Mouse (Mus musculus): Measurements from ENCODE around the gene Clcn3. TPM values are rescaled to one million over a fixed set of nuclear protein-coding genes. Genes with fewer than 3 reads are reported as not detected.
A peak's percentile ranks its signal among the peaks of the same experiment; 100 is the strongest.

Clcn3 gene
- polyA plus RNA-seq, 1 experiment from 2014 or later: 22.1 TPM

DNA sequence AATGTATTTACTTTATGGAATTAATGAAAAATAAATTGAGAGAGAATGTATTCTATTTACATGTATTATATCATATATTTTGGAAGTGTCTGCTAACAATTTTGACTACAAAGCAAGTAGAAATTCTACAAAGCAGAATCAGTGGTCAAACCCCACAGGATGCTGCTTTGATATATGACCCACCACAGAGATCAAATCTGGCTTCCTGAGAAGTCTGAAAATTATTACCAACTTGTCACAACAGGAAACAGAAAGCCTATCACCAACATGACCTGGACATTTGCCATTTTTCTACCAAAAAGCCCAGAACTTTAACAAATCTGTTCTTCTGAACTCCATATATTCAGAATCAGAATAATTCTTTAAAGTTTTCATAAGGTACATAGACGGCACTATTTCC, 1.7 kb downstream of the Clcn3 start:
- H3K27me3 ChIP-seq (ENCODE audit: control insufficient read depth, insufficient read depth, low read length): no peaks in the 10 kb centered on the region

DNA sequence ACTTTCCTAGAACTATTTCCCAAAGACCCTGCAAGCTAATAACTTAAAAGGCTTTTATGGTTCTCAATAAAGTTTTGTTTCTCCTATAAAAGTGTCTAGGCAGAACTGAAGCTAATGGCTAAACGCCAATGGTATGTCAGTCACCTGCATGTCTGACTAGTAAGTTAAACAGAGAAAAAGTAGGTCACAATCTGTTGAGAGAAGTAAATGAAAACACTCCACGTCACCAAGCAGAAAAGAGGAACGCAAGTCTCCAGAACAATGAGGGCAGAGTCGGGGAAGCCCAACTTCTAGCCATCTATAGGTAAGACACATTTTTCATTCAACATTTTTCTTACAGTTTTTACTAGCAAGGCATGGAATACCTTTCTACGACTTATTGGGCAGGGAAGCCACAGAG, 4.6 kb downstream of the Clcn3 start:
- H3K4me2 ChIP-seq (ENCODE audit: low read length): no peak overlapping the region
- H3K4me1 ChIP-seq (ENCODE audit: control insufficient read depth in 2 of 2, insufficient read depth in 2 of 2, low read length in 2 of 2): peaks cover 0 to 10% of the 10 kb centered on the region in 2 experiments; a peak in 2 of 4 replicates
- H3K36me3 ChIP-seq (ENCODE audit: control insufficient read depth, insufficient read depth, low read length): no peaks in the 10 kb centered on the region
- H3K9ac ChIP-seq (ENCODE audit: low read length): no peak overlapping the region
- H3K27me3 ChIP-seq (ENCODE audit: control insufficient read depth, insufficient read depth, low read length): no peaks in the 10 kb centered on the region
- no peak overlapping the region for H3K4me3 ChIP-seq (ENCODE audit: control insufficient read depth in 1 of 2, insufficient read depth in 1 of 2, low read depth in 1 of 2, low read length in 2 of 2)
- ATAC-seq (ENCODE audit: insufficient number of reproducible peaks, insufficient read depth, low FRiP score, low read depth): no peak
- no peaks in the 10 kb centered on the region for H3K9me3 ChIP-seq (ENCODE audit: control insufficient read depth, low read length)
- H3K27ac ChIP-seq (replicated peaks in 1 of 2; ENCODE audit: control insufficient read depth in 1 of 2, insufficient read depth in 1 of 2, low read depth in 2 of 2, low read length in 2 of 2): no peak overlapping the region
- 74% methylated on average over 5 of the region's 5 CpGs for WGBS

More for the DNA sequence above, 1.7 kb downstream of the Clcn3 start:
- Histone ChIP-seq H3K9ac (ENCODE audit: low read length) (peak overlapping the region; percentile 86), H3K4me3 (ENCODE audit: control insufficient read depth in 1 of 2, insufficient read depth in 1 of 2, low read depth in 1 of 2, low read length in 2 of 2) (peak overlapping the region in 1 of 2 experiments; percentile 92; a peak in 2 of 4 replicates), H3K36me3 (ENCODE audit: control insufficient read depth, insufficient read depth, low read length) (no peaks in the 10 kb centered on the region), H3K4me1 (ENCODE audit: control insufficient read depth in 2 of 2, insufficient read depth in 2 of 2, low read length in 2 of 2) (peaks cover 2 to 10% of the 10 kb centered on the region in 2 experiments; a peak in 3 of 4 replicates), H3K27ac (replicated peaks in 1 of 2; ENCODE audit: control insufficient read depth in 1 of 2, insufficient read depth in 1 of 2, low read depth in 2 of 2, low read length in 2 of 2) (no peak overlapping the region), H3K4me2 (ENCODE audit: low read length) (peak overlapping the region; percentile 69), H3K9me3 (ENCODE audit: control insufficient read depth, low read length) (no peaks in the 10 kb centered on the region)
- no peak for ATAC-seq (ENCODE audit: insufficient number of reproducible peaks, insufficient read depth, low FRiP score, low read depth)
- WGBS: 7% methylated on average over 1 of the region's 1 CpGs

GRCm38 (mm10) chr8:60976818-60977217, 6.3 kb downstream of the Clcn3 start:
- Histone ChIP-seq H3K4me3 (ENCODE audit: control insufficient read depth in 1 of 2, insufficient read depth in 1 of 2, low read depth in 1 of 2, low read length in 2 of 2) (no peak overlapping the region), H3K9ac (ENCODE audit: low read length) (no peak overlapping the region), H3K27ac (replicated peaks in 1 of 2; ENCODE audit: control insufficient read depth in 1 of 2, insufficient read depth in 1 of 2, low read depth in 2 of 2, low read length in 2 of 2) (no peak overlapping the region), H3K9me3 (ENCODE audit: control insufficient read depth, low read length) (no peaks in the 10 kb centered on the region), H3K4me1 (ENCODE audit: control insufficient read depth in 2 of 2, insufficient read depth in 2 of 2, low read length in 2 of 2) (peaks cover 0 to 14% of the 10 kb centered on the region in 2 experiments; a peak in 3 of 4 replicates), H3K36me3 (ENCODE audit: control insufficient read depth, insufficient read depth, low read length) (no peaks in the 10 kb centered on the region), H3K27me3 (ENCODE audit: control insufficient read depth, insufficient read depth, low read length) (no peaks in the 10 kb centered on the region), H3K4me2 (ENCODE audit: low read length) (no peak overlapping the region)
- WGBS: 85% methylated on average over 9 of the region's 9 CpGs
- ATAC-seq (ENCODE audit: insufficient number of reproducible peaks, insufficient read depth, low FRiP score, low read depth): no peak

DNA sequence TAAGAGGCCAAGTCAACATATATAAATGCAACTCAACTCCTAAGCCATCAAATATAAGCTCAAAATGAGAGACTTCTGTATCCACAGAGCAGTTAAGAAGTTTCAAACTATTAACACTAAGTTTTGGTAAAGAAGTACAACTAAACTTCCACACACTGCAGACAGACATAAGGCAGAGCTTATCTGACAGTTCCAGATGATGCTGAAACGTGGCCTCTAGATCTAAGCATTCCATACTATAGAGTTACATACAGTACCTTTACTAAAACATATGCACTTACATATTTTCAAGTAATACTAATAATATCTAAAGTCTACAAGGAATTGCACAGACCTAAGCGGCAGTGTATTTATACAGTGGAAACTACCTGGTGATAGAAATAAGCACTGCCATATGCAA, 8.3 kb downstream of the Clcn3 start:
- Histone ChIP-seq H3K9ac (ENCODE audit: low read length) (no peak overlapping the region), H3K4me1 (ENCODE audit: control insufficient read depth in 2 of 2, insufficient read depth in 2 of 2, low read length in 2 of 2) (peaks cover 2 to 16% of the 10 kb centered on the region in 2 experiments; a peak in 3 of 4 replicates), H3K27me3 (ENCODE audit: control insufficient read depth, insufficient read depth, low read length) (no peaks in the 10 kb centered on the region), H3K4me2 (ENCODE audit: low read length) (no peak overlapping the region), H3K27ac (replicated peaks in 1 of 2; ENCODE audit: control insufficient read depth in 1 of 2, insufficient read depth in 1 of 2, low read depth in 2 of 2, low read length in 2 of 2) (no peak overlapping the region), H3K4me3 (ENCODE audit: control insufficient read depth in 1 of 2, insufficient read depth in 1 of 2, low read depth in 1 of 2, low read length in 2 of 2) (no peak overlapping the region), H3K9me3 (ENCODE audit: control insufficient read depth, low read length) (no peaks in the 10 kb centered on the region), H3K36me3 (ENCODE audit: control insufficient read depth, insufficient read depth, low read length) (no peaks in the 10 kb centered on the region)
- 57% methylated on average over 2 of the region's 2 CpGs for WGBS
- no peak for ATAC-seq (ENCODE audit: insufficient number of reproducible peaks, insufficient read depth, low FRiP score, low read depth)

DNA sequence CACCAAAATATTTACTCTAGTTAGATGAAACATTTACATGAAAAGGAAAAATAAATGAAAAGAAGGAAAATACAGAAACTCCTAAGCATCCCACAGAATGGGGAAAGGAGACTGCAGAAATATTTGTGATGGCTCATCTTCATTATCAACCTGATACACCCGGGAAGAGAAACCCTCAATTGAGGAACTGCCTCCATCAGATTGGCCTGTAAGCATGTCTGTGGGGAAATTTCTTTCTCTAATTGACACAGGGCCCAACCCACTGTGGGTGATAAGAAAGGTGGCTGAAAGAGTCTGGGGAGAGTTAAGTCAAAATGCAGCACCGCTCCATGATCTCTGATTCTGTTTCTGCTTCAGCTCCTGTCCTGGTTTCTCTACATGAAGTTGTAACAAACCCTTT, 9.7 kb downstream of the Clcn3 start:
- H3K4me3 ChIP-seq (ENCODE audit: control insufficient read depth in 1 of 2, insufficient read depth in 1 of 2, low read depth in 1 of 2, low read length in 2 of 2): no peak overlapping the region
- H3K27ac ChIP-seq (replicated peaks in 1 of 2; ENCODE audit: control insufficient read depth in 1 of 2, insufficient read depth in 1 of 2, low read depth in 2 of 2, low read length in 2 of 2): no peak overlapping the region
- no peaks in the 10 kb centered on the region for H3K9me3 ChIP-seq (ENCODE audit: control insufficient read depth, low read length)
- peaks cover 2 to 22% of the 10 kb centered on the region in 2 experiments for H3K4me1 ChIP-seq (ENCODE audit: control insufficient read depth in 2 of 2, insufficient read depth in 2 of 2, low read length in 2 of 2)
- WGBS: 53% methylated on average over 2 of the region's 2 CpGs
- no peak overlapping the region for H3K4me2 ChIP-seq (ENCODE audit: low read length)
- H3K9ac ChIP-seq (ENCODE audit: low read length): no peak overlapping the region
- no peak for ATAC-seq (ENCODE audit: insufficient number of reproducible peaks, insufficient read depth, low FRiP score, low read depth)
- H3K36me3 ChIP-seq (ENCODE audit: control insufficient read depth, insufficient read depth, low read length): no peaks in the 10 kb centered on the region
- no peaks in the 10 kb centered on the region for H3K27me3 ChIP-seq (ENCODE audit: control insufficient read depth, insufficient read depth, low read length)

- Histone ChIP-seq H3K4me2 (ENCODE audit: low read length) (peak overlapping the region; percentile 21; the same call in 1 of the 2 replicates), H3K4me1 (ENCODE audit: control insufficient read depth in 2 of 2, insufficient read depth in 2 of 2, low read length in 2 of 2) (peaks cover 2 to 22% of the 10 kb centered on the region in 2 experiments), H3K36me3 (ENCODE audit: control insufficient read depth, insufficient read depth, low read length) (no peaks in the 10 kb centered on the region), H3K9me3 (ENCODE audit: control insufficient read depth, low read length) (no peaks in the 10 kb centered on the region), H3K9ac (ENCODE audit: low read length) (no peak overlapping the region), H3K27me3 (ENCODE audit: control insufficient read depth, insufficient read depth, low read length) (no peaks in the 10 kb centered on the region), H3K4me3 (ENCODE audit: control insufficient read depth in 1 of 2, insufficient read depth in 1 of 2, low read depth in 1 of 2, low read length in 2 of 2) (no peak overlapping the region), H3K27ac (replicated peaks in 1 of 2; ENCODE audit: control insufficient read depth in 1 of 2, insufficient read depth in 1 of 2, low read depth in 2 of 2, low read length in 2 of 2) (no peak overlapping the region)
- no peak for ATAC-seq (ENCODE audit: insufficient number of reproducible peaks, insufficient read depth, low FRiP score, low read depth)
- 43% methylated on average over 4 of the region's 4 CpGs for WGBS
These were observed 11.3 kb downstream of the Clcn3 start for GRCm38 (mm10) chr8:60971808-60972207.

GRCm38 (mm10) chr8:60969091-60969490, 14.0 kb downstream of the Clcn3 start:
- no peak overlapping the region for H3K27ac ChIP-seq (replicated peaks in 1 of 2; ENCODE audit: control insufficient read depth in 1 of 2, insufficient read depth in 1 of 2, low read depth in 2 of 2, low read length in 2 of 2)
- H3K4me3 ChIP-seq (ENCODE audit: control insufficient read depth in 1 of 2, insufficient read depth in 1 of 2, low read depth in 1 of 2, low read length in 2 of 2): no peak overlapping the region
- H3K4me1 ChIP-seq (ENCODE audit: control insufficient read depth in 2 of 2, insufficient read depth in 2 of 2, low read length in 2 of 2): peaks cover 5 to 34% of the 10 kb centered on the region in 2 experiments
- H3K9ac ChIP-seq (ENCODE audit: low read length): no peak overlapping the region
- H3K4me2 ChIP-seq (ENCODE audit: low read length): no peak overlapping the region
- H3K36me3 ChIP-seq (ENCODE audit: control insufficient read depth, insufficient read depth, low read length): no peaks in the 10 kb centered on the region
- WGBS: 48% methylated on average over 2 of the region's 2 CpGs
- no peaks in the 10 kb centered on the region for H3K9me3 ChIP-seq (ENCODE audit: control insufficient read depth, low read length)
- no peak for ATAC-seq (ENCODE audit: insufficient number of reproducible peaks, insufficient read depth, low FRiP score, low read depth)
- no peaks in the 10 kb centered on the region for H3K27me3 ChIP-seq (ENCODE audit: control insufficient read depth, insufficient read depth, low read length)

DNA sequence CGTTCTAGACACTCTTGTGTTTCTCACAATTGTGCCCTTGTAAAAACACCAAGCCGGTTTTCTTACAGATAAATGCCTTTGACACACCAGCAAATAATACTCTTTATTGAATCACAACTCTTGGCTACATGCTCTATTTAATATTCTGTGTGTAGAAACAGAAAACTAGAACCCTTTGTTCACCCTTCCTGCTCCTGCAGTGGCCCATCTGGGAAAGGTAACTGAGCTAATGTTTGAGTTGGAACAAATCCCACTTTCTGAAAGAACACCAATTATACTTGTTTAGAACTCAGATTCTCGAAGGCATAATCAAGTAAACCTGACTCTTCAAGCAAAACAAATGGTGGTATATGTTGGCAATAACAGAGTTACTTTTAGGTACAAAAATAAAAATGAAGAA, 17.4 kb downstream of the Clcn3 start:
- H3K27ac ChIP-seq (replicated peaks in 1 of 2; ENCODE audit: control insufficient read depth in 1 of 2, insufficient read depth in 1 of 2, low read depth in 2 of 2, low read length in 2 of 2): no peak overlapping the region
- no peak overlapping the region for H3K9ac ChIP-seq (ENCODE audit: low read length)
- no peaks in the 10 kb centered on the region for H3K36me3 ChIP-seq (ENCODE audit: control insufficient read depth, insufficient read depth, low read length)
- 36% methylated on average over 3 of the region's 3 CpGs for WGBS
- H3K9me3 ChIP-seq (ENCODE audit: control insufficient read depth, low read length): no peaks in the 10 kb centered on the region
- peaks cover 3 to 24% of the 10 kb centered on the region in 2 experiments for H3K4me1 ChIP-seq (ENCODE audit: control insufficient read depth in 2 of 2, insufficient read depth in 2 of 2, low read length in 2 of 2)
- no peaks in the 10 kb centered on the region for H3K27me3 ChIP-seq (ENCODE audit: control insufficient read depth, insufficient read depth, low read length)
- H3K4me3 ChIP-seq (ENCODE audit: control insufficient read depth in 1 of 2, insufficient read depth in 1 of 2, low read depth in 1 of 2, low read length in 2 of 2): no peak overlapping the region
- ATAC-seq (ENCODE audit: insufficient number of reproducible peaks, insufficient read depth, low FRiP score, low read depth): no peak
- 0 out of 2 replicates have a peak overlapping the region, but pooled peaks have one; percentile 24 for H3K4me2 ChIP-seq (ENCODE audit: low read length)
